Mouse (Mus musculus) testis, adult 2 months (tissue): ENCODE measurements around the gene Tmem141. TPM values are rescaled to one million over a fixed set of nuclear protein-coding genes. Genes with fewer than 3 reads are reported as not detected.

Experiments
- H3K27ac ChIP-seq: fragments of 200-500 bp; 2 replicates; pipeline ENCODE4 v1.5.1; 2012; ENCODE audit warnings: low read depth, low read length; ENCODE audit not compliant: control insufficient read depth, insufficient read depth
- H3K27me3 ChIP-seq: fragments of 200-500 bp; 2 replicates; pipeline ENCODE4 v1.6.1; 2012; ENCODE audit warnings: mild to moderate bottlenecking, low read length, moderate library complexity; ENCODE audit not compliant: control insufficient read depth, insufficient read depth
- H3K36me3 ChIP-seq: fragments of 200-500 bp; 2 replicates; pipeline ENCODE4 v1.6.1; 2012; ENCODE audit warnings: mild to moderate bottlenecking, low read length; ENCODE audit not compliant: control insufficient read depth, insufficient read depth
- H3K4me1 ChIP-seq: fragments of 200-500 bp; 2 replicates; pipeline ENCODE4 v1.6.1; 2012; ENCODE audit warnings: low read length; ENCODE audit not compliant: control insufficient read depth, insufficient read depth
- H3K4me3 ChIP-seq: fragments of 200-500 bp; 2 replicates; pipeline ENCODE4 v1.5.1; 2012; ENCODE audit warnings: low read depth, mild to moderate bottlenecking, low read length, moderate library complexity, mixed read lengths; ENCODE audit not compliant: control insufficient read depth
- CTCF ChIP-seq: fragments of 200-500 bp; IDR thresholded peaks from 2 replicates; pipeline ENCODE4 v1.5.1; 2012; ENCODE audit warnings: low read depth, mild to moderate bottlenecking, inconsistent platforms, low read length, moderate library complexity; ENCODE audit not compliant: control insufficient read depth, insufficient read depth, insufficient replicate concordance
- POLR2A ChIP-seq: fragments of 200-500 bp; IDR thresholded peaks from 2 replicates; pipeline ENCODE4 v1.6.1; 2012; ENCODE audit warnings: low read depth, mild to moderate bottlenecking, inconsistent platforms, low read length, moderate library complexity; ENCODE audit not compliant: control insufficient read depth
- polyA plus RNA-seq: library from polyadenylated mRNA; depleted of rRNA; stranded (reverse); fragments of >200 nt; gene quantifications from 2 replicates; pipeline ENCODE4 v1.2.3, GENCODE M21; 2012; rRNA removed

Gene Tmem141
- polyA plus RNA-seq: 24.0 and 26.8 TPM in 2 replicates

DNA sequence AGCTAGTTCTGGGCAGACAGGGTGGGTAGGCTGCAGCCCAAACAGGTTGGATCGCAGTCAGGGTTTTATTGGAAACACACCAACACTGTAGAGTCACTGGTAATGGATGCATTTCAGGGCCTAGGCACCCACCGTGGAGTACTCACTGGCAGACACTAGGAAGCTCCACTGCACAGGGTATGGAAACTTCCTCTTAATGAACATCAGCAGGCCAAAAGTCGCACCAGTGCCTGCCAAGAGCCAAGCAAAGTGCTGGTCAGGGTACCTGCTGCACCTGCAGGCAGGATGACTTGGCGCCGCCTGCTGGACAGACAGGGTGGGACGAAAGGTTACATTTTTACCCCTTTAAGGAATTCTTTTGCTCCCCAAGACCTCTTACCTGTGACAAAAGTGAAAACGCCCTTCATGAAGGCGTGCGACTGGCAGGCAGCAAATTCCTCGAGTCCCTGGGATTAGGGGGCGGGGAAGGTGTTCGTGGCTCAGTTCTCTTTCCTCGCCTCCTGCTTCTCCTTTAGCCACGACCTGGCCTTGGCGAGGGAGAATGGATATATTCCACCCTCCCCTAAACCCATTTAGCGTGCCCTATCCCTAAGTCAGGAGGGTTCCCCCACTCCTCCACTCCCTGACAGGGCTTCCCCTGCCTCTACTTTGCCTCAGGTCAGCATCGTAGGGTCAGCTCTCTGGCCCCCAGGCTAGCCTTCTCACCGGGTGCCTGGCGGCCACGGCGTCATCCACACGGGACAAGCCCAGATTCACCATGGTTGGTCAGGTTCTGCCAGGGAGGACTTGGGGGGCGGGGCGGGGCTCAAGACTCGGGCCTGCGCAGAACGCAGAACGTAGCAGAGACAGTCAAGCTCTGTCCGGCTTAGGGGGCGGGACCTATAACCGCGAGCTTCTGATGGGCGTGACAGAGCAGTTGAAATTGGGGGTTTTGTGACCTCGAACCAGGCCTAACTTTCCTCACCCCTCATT lies at the start of gene Tmem141:
TSS of gene Tmem141 (minus strand) at position 777 of the 972 bp plus-strand sequence.
- Histone ChIP-seq H3K27me3 (no peaks in the 10 kb centered on the region), H3K4me1 (peaks cover 13% of the 10 kb centered on the region), H3K36me3 (no peaks in the 10 kb centered on the region), H3K4me3 (peak within 1 kb of the TSS; percentile 87), H3K27ac (peak within 1 kb of the TSS; percentile 83)
- TF ChIP-seq CTCF: peak; percentile 62; the same call in 1 of the 2 replicates
- TF ChIP-seq POLR2A: peak; percentile 38; the same call in 1 of the 2 replicates

DNA sequence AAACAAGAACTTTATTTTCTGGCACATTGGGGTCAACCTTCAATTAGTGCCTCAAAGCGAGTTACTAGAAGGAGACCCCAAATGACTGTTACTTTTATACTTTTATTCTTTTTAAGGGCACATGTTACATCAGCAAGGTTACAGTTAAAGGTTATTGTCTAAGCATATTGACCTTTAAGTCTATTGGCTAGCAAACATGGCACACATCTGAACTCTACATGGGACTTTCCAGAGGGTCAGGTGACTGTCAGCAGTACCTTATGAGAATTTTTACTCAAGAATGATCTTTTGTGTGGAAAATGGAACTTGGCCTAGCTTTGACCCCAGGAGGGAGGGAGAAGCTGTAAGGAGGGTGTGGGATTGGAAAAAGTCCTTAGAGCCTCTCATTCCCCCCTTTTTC lies 44.7 kb upstream of the Tmem141 start:
- Histone ChIP-seq H3K27ac (no peak overlapping the region), H3K4me3 (no peak overlapping the region), H3K36me3 (no peaks in the 10 kb centered on the region), H3K4me1 (no peaks in the 10 kb centered on the region), H3K27me3 (no peaks in the 10 kb centered on the region)
- no peak for TF ChIP-seq CTCF
- no peak for TF ChIP-seq POLR2A

DNA sequence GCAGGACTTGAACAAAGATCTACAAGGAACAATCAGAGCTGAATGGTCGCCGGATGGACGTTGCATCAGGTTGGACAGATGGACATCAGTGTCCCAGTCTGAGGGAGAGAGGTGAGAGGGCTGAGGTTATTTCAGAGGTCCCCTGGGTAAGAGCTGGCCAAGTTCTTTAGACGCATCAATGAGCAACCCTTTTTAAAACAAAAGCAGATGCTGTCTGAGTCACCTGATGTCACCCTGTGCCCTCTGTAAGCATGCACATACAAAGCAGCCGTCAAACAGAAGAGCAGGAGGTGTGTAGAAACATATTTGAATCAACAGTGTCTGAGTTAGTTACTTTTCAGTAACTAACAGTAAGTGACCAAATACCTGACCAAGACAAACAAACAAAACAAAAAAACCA lies 42.3 kb upstream of the Tmem141 start:
- TF ChIP-seq CTCF: no peak
- no peak for TF ChIP-seq POLR2A
- no peaks in the 10 kb centered on the region for H3K27me3 ChIP-seq

DNA sequence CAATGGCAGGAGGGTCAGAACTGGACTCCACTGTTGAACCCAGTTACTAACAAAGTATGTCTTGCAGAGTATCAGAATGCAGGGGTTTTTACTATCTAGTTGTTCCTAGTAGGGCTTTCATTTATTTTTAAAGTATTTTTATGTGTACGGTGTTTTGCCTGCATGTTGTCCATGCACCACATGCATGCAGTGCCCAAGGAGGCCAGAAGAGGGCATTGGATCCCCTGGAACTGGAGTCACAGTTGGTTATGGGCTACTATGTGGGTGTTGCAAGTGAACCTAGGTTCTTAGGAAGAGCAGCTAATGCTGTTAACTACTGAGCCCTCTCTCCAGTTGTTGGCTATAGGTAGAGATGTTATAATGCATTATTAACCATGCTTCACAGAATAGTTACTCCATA lies 41.7 kb upstream of the Tmem141 start:
- H3K27ac ChIP-seq: no peak overlapping the region
- H3K27me3 ChIP-seq: no peaks in the 10 kb centered on the region
- no peaks in the 10 kb centered on the region for H3K36me3 ChIP-seq
- no peaks in the 10 kb centered on the region for H3K4me1 ChIP-seq
- peak; percentile 66; the same call in 1 of the 2 replicates for TF ChIP-seq CTCF
- TF ChIP-seq POLR2A: no peak
- H3K4me3 ChIP-seq: no peak overlapping the region

More for the DNA sequence above, 42.3 kb upstream of the Tmem141 start:
- H3K27ac ChIP-seq: no peak overlapping the region
- H3K4me1 ChIP-seq: no peaks in the 10 kb centered on the region
- no peaks in the 10 kb centered on the region for H3K36me3 ChIP-seq
- H3K4me3 ChIP-seq: no peak overlapping the region

DNA sequence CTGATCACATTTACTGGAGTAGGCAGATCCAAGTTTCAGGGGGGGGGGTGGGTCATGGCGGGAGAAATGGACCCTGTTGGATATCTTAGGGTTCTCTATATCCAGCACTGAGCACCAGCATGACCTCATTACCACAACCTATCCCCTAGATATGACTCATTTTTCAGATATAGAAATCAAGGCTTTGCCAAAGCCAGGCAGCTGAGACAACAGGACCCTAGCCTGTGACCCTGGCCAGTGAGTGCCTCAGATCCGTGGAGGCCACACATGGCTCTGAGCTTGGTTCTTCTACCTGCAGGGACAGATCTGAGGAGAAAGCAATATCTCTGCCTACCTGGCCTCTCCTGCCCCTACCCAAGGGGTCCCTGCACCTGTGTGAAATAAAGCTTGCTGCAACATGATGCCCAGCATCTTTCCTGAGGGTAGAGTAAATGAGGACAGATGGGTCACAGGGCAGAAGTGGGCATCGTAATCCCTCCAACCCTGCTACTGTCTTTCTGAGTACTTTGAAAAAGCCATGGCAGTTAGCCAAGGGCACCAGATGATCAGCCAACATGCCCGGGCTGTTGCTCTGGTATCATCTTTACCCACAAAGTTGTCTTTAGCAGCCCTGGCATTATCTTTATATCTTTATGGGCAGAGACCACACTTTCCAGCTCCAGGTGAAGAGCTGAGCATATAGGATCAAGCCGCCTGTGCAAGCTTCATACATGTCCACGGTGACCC lies 39.6 kb upstream of the Tmem141 start:
- H3K4me3 ChIP-seq: no peak overlapping the region
- TF ChIP-seq POLR2A (no peak), CTCF (no peak)
- H3K27ac ChIP-seq: no peak overlapping the region

DNA sequence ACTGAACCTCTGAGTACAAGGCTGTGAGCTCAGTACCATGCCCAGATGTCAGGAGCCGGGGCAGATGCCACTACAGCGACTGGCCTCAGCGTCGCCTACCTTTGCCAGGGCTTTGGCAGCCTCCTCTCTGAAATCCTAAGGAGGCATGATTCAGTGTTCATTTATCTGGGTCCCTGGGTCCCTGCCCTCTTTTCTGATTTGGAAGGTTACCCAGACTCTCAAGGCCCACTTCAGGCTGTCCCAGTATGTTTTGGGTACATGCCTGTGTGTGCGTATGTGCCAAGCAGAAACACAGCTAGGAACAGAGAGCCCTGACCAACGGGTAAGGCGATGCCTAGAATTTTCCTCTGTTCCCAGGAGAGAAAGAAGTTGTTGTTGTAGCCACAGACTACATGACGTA lies 38.5 kb upstream of the Tmem141 start:
- Histone ChIP-seq H3K27me3 (no peaks in the 10 kb centered on the region), H3K4me3 (no peak overlapping the region), H3K27ac (no peak overlapping the region), H3K36me3 (no peaks in the 10 kb centered on the region), H3K4me1 (no peaks in the 10 kb centered on the region)
- TF ChIP-seq POLR2A (no peak), CTCF (no peak)

More for the DNA sequence above, 39.6 kb upstream of the Tmem141 start:
- no peaks in the 10 kb centered on the region for H3K36me3 ChIP-seq
- H3K27me3 ChIP-seq: no peaks in the 10 kb centered on the region
- H3K4me1 ChIP-seq: no peaks in the 10 kb centered on the region

DNA sequence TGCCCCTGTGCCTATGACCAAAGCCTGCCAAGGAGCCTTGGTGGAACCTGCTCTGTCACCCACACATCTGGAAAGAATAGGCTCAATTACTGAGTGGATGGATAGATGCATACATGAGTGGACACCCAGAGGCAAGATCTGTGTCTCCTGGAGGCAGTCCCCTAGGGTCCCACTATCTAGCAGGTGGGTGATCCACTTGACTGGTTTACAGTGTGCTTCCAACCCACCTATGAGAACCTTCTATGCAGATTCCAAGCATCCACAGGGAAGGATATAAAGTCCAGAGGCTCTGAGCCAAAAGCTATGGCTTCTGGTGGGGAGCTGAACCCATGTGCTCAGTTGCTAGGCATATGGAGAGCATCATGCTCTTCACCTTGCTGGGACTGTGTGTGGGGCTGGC lies 35.8 kb upstream of the Tmem141 start, which contains the start of gene Lcn5:
TSS of gene Lcn5 (plus strand) at position 301 of the 400 bp plus-strand sequence.
- Histone ChIP-seq H3K36me3 (no peaks in the 10 kb centered on the region), H3K4me3 (no peak within 1 kb of the TSS), H3K27ac (no peak within 1 kb of the TSS), H3K4me1 (no peaks in the 10 kb centered on the region), H3K27me3 (no peaks in the 10 kb centered on the region)
- TF ChIP-seq POLR2A: no peak
- TF ChIP-seq CTCF: no peak
